Mouse (Mus musculus) C3H10T1/2 (cell line): Measurements from ENCODE around the gene Olfr1378. TPM values are rescaled to one million over a fixed set of nuclear protein-coding genes. Genes with fewer than 3 reads are reported as not detected.

Experiments used
- polyA plus RNA-seq, 2 experiments: library from polyadenylated mRNA; unstranded; fragments of >200 nt; fragmentation: generic; extraction: Trizol; gene quantifications; one replicate each; pipeline ENCODE4 v1.2.1; 2012; ENCODE audit warnings: missing spikeins in 2 of 2

Gene Olfr1378
- polyA plus RNA-seq = not detected

GRCm38 (mm10) chr11:50966230-50966629, at the start of gene Olfr1378:
Gene Olfr1378, plus strand, starts transcription at chr11:50966530.

GRCm38 (mm10) chr11:50931451-50931866, 34.9 kb upstream of the Olfr1378 start, which contains the start of gene Zfp354b:
Gene Zfp354b, minus strand, starts transcription at chr11:50931633.

GRCm38 (mm10) chr11:50943506-50943905, 22.8 kb upstream of the Olfr1378 start, which contains the start of gene 4933414I15Rik:
Gene 4933414I15Rik, minus strand, starts transcription at chr11:50943765.

GRCm38 (mm10) chr11:50953665-50954064, 12.7 kb upstream of the Olfr1378 start, which contains the start of gene Prop1:
Gene Prop1, minus strand, starts transcription at chr11:50953765.

GRCm38 (mm10) chr11:50981667-50982066, 15.3 kb downstream of the Olfr1378 start, which contains the start of gene Olfr1377:
Gene Olfr1377, plus strand, starts transcription at chr11:50981967.

GRCm38 (mm10) chr11:51003296-51003695, 37.0 kb downstream of the Olfr1378 start, which contains the start of gene Olfr51:
Gene Olfr51, plus strand, starts transcription at chr11:51003596.

GRCm38 (mm10) chr11:51013936-51014335, 47.6 kb downstream of the Olfr1378 start, which contains the start of gene Olfr54:
Gene Olfr54, plus strand, starts transcription at chr11:51014236.

Other genes with a start within 250 kb of the Olfr1378 start
- gene Zfp354c, start 138.8 kb upstream of the Olfr1378 start, polyA plus RNA-seq = 1 to 10 TPM in 1 of 2 experiments, under 1 TPM in 1; 0.15 to 3.1 TPM
- gene Zfp879, start 125.0 kb upstream of the Olfr1378 start, polyA plus RNA-seq = under 1 TPM in 1 of 2 experiments, not detected in 1; 0.01 TPM
- gene Grm6, start 115.8 kb upstream of the Olfr1378 start, polyA plus RNA-seq = not detected
- gene Zfp454, start 78.9 kb upstream of the Olfr1378 start, polyA plus RNA-seq = under 1 TPM in 1 of 2 experiments, not detected in 1; 0.04 TPM
- gene Zfp2, start 50.4 kb upstream of the Olfr1378 start, polyA plus RNA-seq = under 1 TPM; 0.22 to 0.54 TPM
- under 1 TPM in 1 of 2 experiments, not detected in 1; 0.14 TPM for gene Zfp354b, start 34.9 kb upstream of the Olfr1378 start, polyA plus RNA-seq
- not detected for gene 4933414I15Rik, start 22.8 kb upstream of the Olfr1378 start, polyA plus RNA-seq
- gene Prop1, start 12.8 kb upstream of the Olfr1378 start, polyA plus RNA-seq = not detected
- not detected for gene Olfr1377, start 15.4 kb downstream of the Olfr1378 start, polyA plus RNA-seq
- gene Olfr51, start 37.1 kb downstream of the Olfr1378 start, polyA plus RNA-seq = not detected
- gene Olfr54, start 47.7 kb downstream of the Olfr1378 start, polyA plus RNA-seq = not detected
- gene Olfr1375, start 81.6 kb downstream of the Olfr1378 start, polyA plus RNA-seq = not detected
- gene Zfp354a, start 92.7 kb downstream of the Olfr1378 start, polyA plus RNA-seq = 1 to 10 TPM in 1 of 2 experiments, under 1 TPM in 1; 0.08 to 1.4 TPM